Mouse (Mus musculus): ENCODE measurements around the gene Gskip. TPM values are rescaled to one million over a fixed set of nuclear protein-coding genes. Genes with fewer than 3 reads are reported as not detected.
A peak's percentile ranks its signal among the peaks of the same experiment; 100 is the strongest.

Gskip gene
- total RNA-seq (2014; rRNA removed; ENCODE audit: low replicate concordance), result 7.0 and 8.8 TPM in 2 replicates
- polyA plus RNA-seq (2015; fragmentation: Nextera tagmentation; extraction: Ambion mirVana), result 16.8 and 17.1 TPM in 2 replicates

DNA sequence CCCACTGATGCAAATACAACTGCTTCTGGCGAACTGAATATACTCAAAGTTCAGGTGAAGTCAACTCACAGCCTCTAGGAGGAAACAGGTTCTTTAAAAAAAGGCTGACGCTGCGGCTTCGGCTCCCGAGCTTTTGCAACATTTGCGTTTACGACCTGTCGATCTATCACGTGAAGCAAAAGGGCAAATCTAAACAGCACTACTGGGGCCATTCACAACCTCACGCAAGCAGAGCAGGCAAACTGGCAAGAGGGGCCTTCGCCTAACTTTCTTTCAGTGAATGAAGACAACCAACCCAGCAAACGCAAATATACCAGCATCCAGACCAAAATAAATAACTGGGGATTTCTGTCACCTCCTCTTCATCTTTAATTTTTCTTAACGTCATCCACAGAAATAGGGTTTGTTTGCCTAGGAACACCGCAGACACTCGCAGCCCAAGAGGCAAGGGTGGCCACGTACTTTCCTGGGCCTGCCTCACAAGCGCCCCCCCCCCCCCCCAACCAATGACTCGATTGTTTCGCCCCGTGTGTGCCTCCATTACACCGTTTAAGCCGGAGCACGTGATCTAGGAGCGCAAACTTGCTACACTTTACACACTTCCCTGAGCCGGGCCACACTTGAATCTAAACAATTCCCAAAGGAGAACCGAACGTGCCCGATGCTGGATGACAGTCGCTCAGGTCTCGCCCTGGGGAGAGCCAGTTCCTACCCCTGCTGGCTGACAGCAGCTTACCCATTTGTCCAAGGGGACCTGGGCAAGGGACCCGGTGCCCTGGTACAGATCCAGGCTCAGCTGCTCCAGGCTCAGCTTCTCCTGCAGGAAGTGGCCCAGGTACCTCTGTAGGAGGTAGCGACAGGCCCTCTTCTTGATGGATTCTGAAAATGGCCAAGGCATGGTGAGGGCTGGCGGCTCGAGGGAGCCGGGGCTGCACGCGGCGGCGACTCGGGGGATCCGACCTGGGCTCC is at the start of gene Gskip:
TSS of gene Gskip (plus strand) at position 897 of the 969 bp plus-strand sequence.
- Histone ChIP-seq H3K4me2 (ENCODE audit: low read depth, low read length) (peak within 1 kb of the TSS; percentile 83), H3K36me3 (replicated peaks; ENCODE audit: control insufficient read depth, insufficient read depth, low read length) (0 out of 2 replicates have a peak, but pooled peaks cover under 1% of the 10 kb centered on the region), H3K27ac (ENCODE audit: low read depth) (peak within 1 kb of the TSS; percentile 90), H3K4me3 (ENCODE audit: low read depth, low read length) (peak within 1 kb of the TSS; percentile 88), H3K27me3 (ENCODE audit: control insufficient read depth, insufficient read depth, low read length) (no peaks in the 10 kb centered on the region), H3K4me1 (ENCODE audit: control insufficient read depth, insufficient read depth) (peaks cover 17% of the 10 kb centered on the region; the same call in 1 of the 2 replicates), H3K9me3 (replicated peaks; ENCODE audit: control insufficient read depth, low read length) (no peaks in the 10 kb centered on the region), H3K9ac (replicated peaks; ENCODE audit: low read depth, low read length) (peak within 1 kb of the TSS; percentile 87)
- DNase-seq (ENCODE audit: low spot score) (peak; percentile 52), ATAC-seq (ENCODE audit: insufficient read depth, low read depth) (peak; percentile 21)
- TF ChIP-seq CTCF (IDR thresholded peaks at IDR 0.05; ENCODE audit: low read depth), result no peak
- TF ChIP-seq EP300 (IDR thresholded peaks at IDR 0.05; ENCODE audit: low read depth), result no peak
- WGBS, result under 1% methylated on average over 41 of the region's 41 CpGs

DNA sequence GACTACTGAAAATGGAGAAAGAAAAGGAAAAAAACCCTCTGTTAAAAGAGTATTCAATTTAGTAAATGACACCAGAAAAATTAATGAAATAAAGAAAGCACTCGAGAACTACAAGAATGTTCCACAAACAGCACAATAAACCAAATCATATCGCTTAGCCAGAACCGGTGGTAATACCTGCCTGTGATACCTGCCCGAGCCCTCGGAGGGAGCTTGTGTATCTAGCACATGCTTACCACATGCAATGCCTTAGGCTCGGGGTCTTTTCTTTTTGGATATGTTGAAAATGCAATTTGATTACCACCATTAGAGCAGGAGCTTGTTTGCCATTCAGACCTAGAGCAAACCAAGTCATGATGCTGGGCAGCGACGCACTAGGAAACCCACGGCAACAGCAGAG is 48.1 kb upstream of the Gskip start:
- no peak for ATAC-seq (ENCODE audit: insufficient read depth, low read depth)

DNA sequence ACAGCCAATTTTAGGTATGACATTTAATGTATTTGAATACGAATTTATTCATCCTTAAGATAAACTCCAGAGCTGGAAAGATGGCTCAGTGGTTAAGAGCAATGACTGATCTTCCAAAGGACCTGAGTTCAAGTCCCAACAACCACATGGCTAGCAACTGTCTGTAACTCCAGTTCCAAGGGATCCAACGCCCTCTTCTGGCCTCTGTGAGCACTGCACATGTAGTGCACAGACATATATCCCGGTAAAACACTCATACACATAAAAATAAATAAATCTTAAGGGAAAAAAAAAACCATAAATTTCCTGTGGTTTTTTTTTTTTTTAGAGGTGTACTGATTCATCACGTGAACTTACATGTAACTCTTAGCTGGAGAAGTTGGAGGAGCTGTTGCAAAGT is 47.1 kb upstream of the Gskip start:
- no peak for TF ChIP-seq EP300 (IDR thresholded peaks at IDR 0.05; ENCODE audit: low read depth)
- TF ChIP-seq CTCF (IDR thresholded peaks at IDR 0.05; ENCODE audit: low read depth), result no peak
- WGBS, result 76% methylated on average over 4 of the region's 4 CpGs
- ATAC-seq (ENCODE audit: insufficient read depth, low read depth) (no peak), DNase-seq (ENCODE audit: low spot score) (no peak)
- H3K27ac ChIP-seq (ENCODE audit: low read depth), result no peak overlapping the region
- H3K4me1 ChIP-seq (ENCODE audit: control insufficient read depth, insufficient read depth), result no peaks in the 10 kb centered on the region
- no peak overlapping the region for H3K9ac ChIP-seq (replicated peaks; ENCODE audit: low read depth, low read length)
- H3K4me2 ChIP-seq (ENCODE audit: low read depth, low read length), result no peak overlapping the region
- H3K27me3 ChIP-seq (ENCODE audit: control insufficient read depth, insufficient read depth, low read length), result no peaks in the 10 kb centered on the region
- no peak overlapping the region for H3K4me3 ChIP-seq (ENCODE audit: low read depth, low read length)
- no peaks in the 10 kb centered on the region for H3K9me3 ChIP-seq (replicated peaks; ENCODE audit: control insufficient read depth, low read length)
- peaks cover 98% of the 10 kb centered on the region for H3K36me3 ChIP-seq (replicated peaks; ENCODE audit: control insufficient read depth, insufficient read depth, low read length)

More for the DNA sequence above, 48.1 kb upstream of the Gskip start:
- WGBS, result 92% methylated on average over 9 of the region's 9 CpGs
- Histone ChIP-seq H3K9ac (replicated peaks; ENCODE audit: low read depth, low read length) (no peak overlapping the region), H3K4me1 (ENCODE audit: control insufficient read depth, insufficient read depth) (no peaks in the 10 kb centered on the region), H3K9me3 (replicated peaks; ENCODE audit: control insufficient read depth, low read length) (no peaks in the 10 kb centered on the region), H3K27me3 (ENCODE audit: control insufficient read depth, insufficient read depth, low read length) (no peaks in the 10 kb centered on the region), H3K4me3 (ENCODE audit: low read depth, low read length) (no peak overlapping the region), H3K27ac (ENCODE audit: low read depth) (no peak overlapping the region), H3K4me2 (ENCODE audit: low read depth, low read length) (no peak overlapping the region), H3K36me3 (replicated peaks; ENCODE audit: control insufficient read depth, insufficient read depth, low read length) (peaks cover 92% of the 10 kb centered on the region)
- DNase-seq (ENCODE audit: low spot score), result no peak
- no peak for TF ChIP-seq CTCF (IDR thresholded peaks at IDR 0.05; ENCODE audit: low read depth)
- no peak for TF ChIP-seq EP300 (IDR thresholded peaks at IDR 0.05; ENCODE audit: low read depth)

DNA sequence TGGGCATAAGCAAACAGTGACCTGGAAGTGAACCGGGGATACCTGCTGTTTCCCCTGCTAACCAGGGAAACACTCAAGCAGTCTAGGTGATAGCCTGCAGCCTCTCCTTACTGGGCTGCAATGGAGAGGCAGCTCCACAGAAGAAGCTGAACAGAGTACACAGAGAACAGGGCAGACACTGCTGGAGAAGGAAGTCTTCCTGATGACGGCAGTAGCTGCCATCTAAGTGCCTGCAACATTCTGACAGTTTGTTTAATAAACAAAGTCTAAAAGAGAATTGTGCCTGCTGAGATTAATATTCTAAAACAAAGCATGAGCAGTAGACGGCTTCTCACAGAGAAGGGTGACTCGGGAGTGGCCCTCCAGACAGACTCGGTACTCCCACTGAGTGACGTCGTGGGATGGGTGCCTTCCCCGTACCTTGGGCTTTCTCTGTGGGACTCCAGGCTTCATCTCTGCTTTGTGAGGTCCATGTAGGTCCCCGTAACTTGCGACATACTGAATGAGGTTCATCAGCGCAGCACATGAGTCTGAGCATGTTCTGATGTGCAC is 41.8 kb upstream of the Gskip start:
- TF ChIP-seq EP300 (IDR thresholded peaks at IDR 0.05; ENCODE audit: low read depth) (no peak), CTCF (IDR thresholded peaks at IDR 0.05; ENCODE audit: low read depth) (no peak)
- DNase-seq (ENCODE audit: low spot score), result no peak
- Histone ChIP-seq H3K4me3 (ENCODE audit: low read depth, low read length) (no peak overlapping the region), H3K9me3 (replicated peaks; ENCODE audit: control insufficient read depth, low read length) (no peaks in the 10 kb centered on the region), H3K9ac (replicated peaks; ENCODE audit: low read depth, low read length) (no peak overlapping the region), H3K4me1 (ENCODE audit: control insufficient read depth, insufficient read depth) (no peaks in the 10 kb centered on the region), H3K27ac (ENCODE audit: low read depth) (no peak overlapping the region), H3K4me2 (ENCODE audit: low read depth, low read length) (no peak overlapping the region), H3K36me3 (replicated peaks; ENCODE audit: control insufficient read depth, insufficient read depth, low read length) (peaks cover 98% of the 10 kb centered on the region), H3K27me3 (ENCODE audit: control insufficient read depth, insufficient read depth, low read length) (no peaks in the 10 kb centered on the region)
- ATAC-seq (ENCODE audit: insufficient read depth, low read depth), result no peak
- WGBS, result 88% methylated on average over 11 of the region's 11 CpGs

DNA sequence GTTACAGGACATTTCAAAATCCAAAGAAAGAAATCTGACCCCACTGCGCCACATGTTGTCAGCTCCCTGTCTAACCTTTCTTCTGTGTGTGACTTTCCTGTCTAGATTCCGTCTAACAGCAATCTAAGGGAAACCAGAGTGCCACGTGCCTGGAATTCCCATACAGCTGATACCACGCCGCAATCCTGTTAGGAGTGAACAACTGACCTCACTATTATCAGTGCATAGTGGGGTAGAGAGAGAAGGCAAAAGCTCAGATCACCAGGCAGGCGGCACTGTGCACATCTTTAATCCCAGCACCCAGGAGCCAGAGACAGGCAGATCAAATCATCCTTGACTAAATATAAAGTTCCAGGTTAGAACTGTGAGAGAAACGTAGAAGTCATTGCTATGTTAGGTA is 28.8 kb upstream of the Gskip start:
- H3K9ac ChIP-seq (replicated peaks; ENCODE audit: low read depth, low read length), result no peak overlapping the region
- H3K9me3 ChIP-seq (replicated peaks; ENCODE audit: control insufficient read depth, low read length), result no peaks in the 10 kb centered on the region
- H3K27me3 ChIP-seq (ENCODE audit: control insufficient read depth, insufficient read depth, low read length), result no peaks in the 10 kb centered on the region
- 40% methylated on average over 7 of the region's 7 CpGs for WGBS
- H3K27ac ChIP-seq (ENCODE audit: low read depth), result no peak overlapping the region
- H3K36me3 ChIP-seq (replicated peaks; ENCODE audit: control insufficient read depth, insufficient read depth, low read length), result peaks cover 75% of the 10 kb centered on the region
- TF ChIP-seq CTCF (IDR thresholded peaks at IDR 0.05; ENCODE audit: low read depth) (no peak), EP300 (IDR thresholded peaks at IDR 0.05; ENCODE audit: low read depth) (no peak)
- H3K4me2 ChIP-seq (ENCODE audit: low read depth, low read length), result no peak overlapping the region
- DNase-seq (ENCODE audit: low spot score), result no peak
- H3K4me1 ChIP-seq (ENCODE audit: control insufficient read depth, insufficient read depth), result no peaks in the 10 kb centered on the region
- ATAC-seq (ENCODE audit: insufficient read depth, low read depth), result peak; percentile 64; the same call in 1 of the 2 replicates
- H3K4me3 ChIP-seq (ENCODE audit: low read depth, low read length), result no peak overlapping the region
